Mouse (Mus musculus): ENCODE measurements around the gene Heca. TPM values are rescaled to one million over a fixed set of nuclear protein-coding genes. Genes with fewer than 3 reads are reported as not detected.

Gene Heca
- total and polyA plus RNA-seq, 3 experiments, result 10.0 to 12.4 (median 11.1) TPM

GRCm38 (mm10) chr10:17903449-17903848 lies 44.4 kb downstream of the Heca start:
- Histone ChIP-seq H3K9ac (ENCODE audit: insufficient read depth, low read depth) (no peak overlapping the region), H3K4me1 (ENCODE audit: control insufficient read depth in 1 of 2, insufficient read depth in 2 of 2) (no peaks in the 10 kb centered on the region), H3K9me3 (replicated peaks; ENCODE audit: low read length) (no peaks in the 10 kb centered on the region), H3K79me2 (replicated peaks; ENCODE audit: control insufficient read depth, extremely low read depth, insufficient read depth, poor library complexity, severe bottlenecking) (no peaks in the 10 kb centered on the region), H3K36me3 (replicated peaks in 1 of 2; ENCODE audit: control insufficient read depth in 1 of 2, insufficient read depth in 1 of 2, low read length in 1 of 2) (peaks cover 0 to 35% of the 10 kb centered on the region in 2 experiments), H3K4me3 (replicated peaks in 1 of 3; ENCODE audit: low read depth in 2 of 3, low read length in 2 of 3, poor library complexity in 1 of 3) (no peak overlapping the region), H3K27me3 (replicated peaks) (no peaks in the 10 kb centered on the region), H3K4me2 (ENCODE audit: insufficient read depth, low read depth, poor library complexity, severe bottlenecking) (no peak overlapping the region), H3K27ac (ENCODE audit: insufficient read depth, low read depth) (no peak overlapping the region)
- dilution Hi-C loops (cut with MboI; ENCODE audit: extremely low pct_ligation_motif_present, extremely low pct_unique_long_range_greater_than_20kb, low sequenced_read_pairs), result no loop called here
- no peak for TF ChIP-seq KAT2A (IDR thresholded peaks at IDR 0.05; ENCODE audit: insufficient replicate concordance, low read length)
- TF ChIP-seq POLR2AphosphoS2 (IDR thresholded peaks at IDR 0.05; ENCODE audit: low read depth, low read length), result no peak
- TF ChIP-seq PAX5 (IDR thresholded peaks at IDR 0.05; ENCODE audit: low read length), result no peak
- no peak for TF ChIP-seq ZC3H11A (IDR thresholded peaks at IDR 0.05; ENCODE audit: low read depth, low read length)
- no peak for TF ChIP-seq POLR2A (IDR thresholded peaks at IDR 0.05; ENCODE audit: low read depth, low read length)
- no peak for TF ChIP-seq TBP (conservative IDR thresholded peaks at IDR 0.05; ENCODE audit: low read depth, low read length)
- no peak for TF ChIP-seq MAX (IDR thresholded peaks at IDR 0.05; ENCODE audit: low read length)
- TF ChIP-seq CHD1 (IDR thresholded peaks at IDR 0.05; ENCODE audit: low read depth, low read length), result no peak
- TF ChIP-seq E2F4 (IDR thresholded peaks at IDR 0.05; ENCODE audit: insufficient replicate concordance, low read depth, low read length), result no peak
- no peak for TF ChIP-seq ZMIZ1 (IDR thresholded peaks at IDR 0.05; ENCODE audit: low read depth, low read length)
- no peak for TF ChIP-seq USF1 (IDR thresholded peaks at IDR 0.05; ENCODE audit: low read depth, low read length)
- TF ChIP-seq ETS1 (conservative IDR thresholded peaks at IDR 0.05; ENCODE audit: low read depth, low read length), result no peak
- no peak for TF ChIP-seq BHLHE40 (IDR thresholded peaks at IDR 0.05; ENCODE audit: low read depth, low read length)
- no peak for TF ChIP-seq CHD2 (IDR thresholded peaks at IDR 0.05; ENCODE audit: low read length)
- TF ChIP-seq ZNF384 (IDR thresholded peaks at IDR 0.05; ENCODE audit: low read depth, low read length), result no peak
- no peak for TF ChIP-seq USF2 (conservative IDR thresholded peaks at IDR 0.05; ENCODE audit: low read depth, low read length)
- TF ChIP-seq MAZ (IDR thresholded peaks at IDR 0.05; ENCODE audit: low read depth, low read length), result no peak
- no peak for TF ChIP-seq ZKSCAN1 (IDR thresholded peaks at IDR 0.05; ENCODE audit: borderline replicate concordance, low read depth, low read length)
- TF ChIP-seq JUN (IDR thresholded peaks at IDR 0.05; ENCODE audit: insufficient read depth, low read depth, low read length), result no peak
- in situ Hi-C loops (cut with MboI; ENCODE audit: low pct_ligation_motif_present, low pct_unique_long_range_greater_than_20kb, low sequenced_read_pairs), result no loop called here
- no peak for DNase-seq (ENCODE audit: extremely low read depth)

GRCm38 (mm10) chr10:17880724-17881123 lies 67.1 kb downstream of the Heca start:
- Histone ChIP-seq H3K9ac (ENCODE audit: insufficient read depth, low read depth) (no peak overlapping the region), H3K4me1 (ENCODE audit: control insufficient read depth in 1 of 2, insufficient read depth in 2 of 2) (peaks cover 0 to 3% of the 10 kb centered on the region in 2 experiments; a peak in 1 of 4 replicates), H3K9me3 (replicated peaks; ENCODE audit: low read length) (no peaks in the 10 kb centered on the region), H3K4me2 (ENCODE audit: insufficient read depth, low read depth, poor library complexity, severe bottlenecking) (no peak overlapping the region), H3K36me3 (replicated peaks in 1 of 2; ENCODE audit: control insufficient read depth in 1 of 2, insufficient read depth in 1 of 2, low read length in 1 of 2) (no peaks in the 10 kb centered on the region), H3K27ac (ENCODE audit: insufficient read depth, low read depth) (no peak overlapping the region), H3K79me2 (replicated peaks; ENCODE audit: control insufficient read depth, extremely low read depth, insufficient read depth, poor library complexity, severe bottlenecking) (no peaks in the 10 kb centered on the region), H3K4me3 (replicated peaks in 1 of 3; ENCODE audit: low read depth in 2 of 3, low read length in 2 of 3, poor library complexity in 1 of 3) (no peak overlapping the region), H3K27me3 (replicated peaks) (no peaks in the 10 kb centered on the region)
- dilution Hi-C loops (cut with MboI; ENCODE audit: extremely low pct_ligation_motif_present, extremely low pct_unique_long_range_greater_than_20kb, low sequenced_read_pairs) (no loop called here), in situ Hi-C loops (cut with MboI; ENCODE audit: low pct_ligation_motif_present, low pct_unique_long_range_greater_than_20kb, low sequenced_read_pairs) (no loop called here)
- TF ChIP-seq RAD21 (IDR thresholded peaks at IDR 0.05; ENCODE audit: low read depth, low read length), result no peak
- TF ChIP-seq SMC3 (IDR thresholded peaks at IDR 0.05; ENCODE audit: low read depth, low read length), result no peak
- no peak for TF ChIP-seq NELFE (IDR thresholded peaks at IDR 0.05; ENCODE audit: low read depth, low read length)
- TF ChIP-seq NRF1 (IDR thresholded peaks at IDR 0.05; ENCODE audit: low read depth, low read length), result no peak
- no peak for TF ChIP-seq MXI1 (IDR thresholded peaks at IDR 0.05; ENCODE audit: low read depth, low read length)
- no peak for TF ChIP-seq ZC3H11A (IDR thresholded peaks at IDR 0.05; ENCODE audit: low read depth, low read length)
- no peak for TF ChIP-seq PAX5 (IDR thresholded peaks at IDR 0.05; ENCODE audit: low read length)
- TF ChIP-seq POLR2AphosphoS2 (IDR thresholded peaks at IDR 0.05; ENCODE audit: low read depth, low read length), result no peak
- TF ChIP-seq USF2 (conservative IDR thresholded peaks at IDR 0.05; ENCODE audit: low read depth, low read length), result no peak
- TF ChIP-seq SIN3A (IDR thresholded peaks at IDR 0.05; ENCODE audit: low read length), result no peak
- no peak for TF ChIP-seq CHD1 (IDR thresholded peaks at IDR 0.05; ENCODE audit: low read depth, low read length)
- no peak for TF ChIP-seq MEF2A (IDR thresholded peaks at IDR 0.05; ENCODE audit: borderline replicate concordance, low read depth, low read length)
- no peak for TF ChIP-seq KAT2A (IDR thresholded peaks at IDR 0.05; ENCODE audit: insufficient replicate concordance, low read length)
- no peak for TF ChIP-seq TCF12 (IDR thresholded peaks at IDR 0.05; ENCODE audit: low read depth, low read length)
- TF ChIP-seq MAX (IDR thresholded peaks at IDR 0.05; ENCODE audit: low read length), result no peak
- TF ChIP-seq EP300 (IDR thresholded peaks at IDR 0.05; ENCODE audit: low read length), result no peak
- no peak for TF ChIP-seq ZNF384 (IDR thresholded peaks at IDR 0.05; ENCODE audit: low read depth, low read length)
- no peak for DNase-seq (ENCODE audit: extremely low read depth)
